Mouse (Mus musculus): ENCODE measurements around the gene Nol12. TPM values are rescaled to one million over a fixed set of nuclear protein-coding genes. Genes with fewer than 3 reads are reported as not detected.

The Nol12 gene
- total RNA-seq, 2 experiments from 2014 or later: 37.3 to 44.0 TPM

DNA sequence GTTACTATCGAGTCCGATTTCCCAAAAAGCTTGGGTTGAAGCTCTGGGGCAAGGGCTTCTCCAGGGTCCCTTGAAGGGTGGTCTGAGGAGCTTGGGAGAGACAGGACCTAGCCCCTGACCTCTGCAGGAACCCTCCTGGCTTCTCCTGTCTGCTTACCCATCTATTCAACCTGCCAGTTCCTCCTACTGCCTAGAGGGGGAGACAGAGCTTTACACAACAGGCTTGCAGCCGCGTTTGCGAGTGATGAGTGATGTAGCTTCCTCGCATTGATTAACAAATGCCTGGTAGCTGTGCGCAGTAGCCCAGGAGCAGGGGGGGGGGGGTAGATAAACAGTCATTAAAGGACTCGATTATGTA lies 19.1 kb upstream of the Nol12 start:
- DNase-seq (ENCODE audit: low spot score in 2 of 2): peak; percentile 72 to 73

DNA sequence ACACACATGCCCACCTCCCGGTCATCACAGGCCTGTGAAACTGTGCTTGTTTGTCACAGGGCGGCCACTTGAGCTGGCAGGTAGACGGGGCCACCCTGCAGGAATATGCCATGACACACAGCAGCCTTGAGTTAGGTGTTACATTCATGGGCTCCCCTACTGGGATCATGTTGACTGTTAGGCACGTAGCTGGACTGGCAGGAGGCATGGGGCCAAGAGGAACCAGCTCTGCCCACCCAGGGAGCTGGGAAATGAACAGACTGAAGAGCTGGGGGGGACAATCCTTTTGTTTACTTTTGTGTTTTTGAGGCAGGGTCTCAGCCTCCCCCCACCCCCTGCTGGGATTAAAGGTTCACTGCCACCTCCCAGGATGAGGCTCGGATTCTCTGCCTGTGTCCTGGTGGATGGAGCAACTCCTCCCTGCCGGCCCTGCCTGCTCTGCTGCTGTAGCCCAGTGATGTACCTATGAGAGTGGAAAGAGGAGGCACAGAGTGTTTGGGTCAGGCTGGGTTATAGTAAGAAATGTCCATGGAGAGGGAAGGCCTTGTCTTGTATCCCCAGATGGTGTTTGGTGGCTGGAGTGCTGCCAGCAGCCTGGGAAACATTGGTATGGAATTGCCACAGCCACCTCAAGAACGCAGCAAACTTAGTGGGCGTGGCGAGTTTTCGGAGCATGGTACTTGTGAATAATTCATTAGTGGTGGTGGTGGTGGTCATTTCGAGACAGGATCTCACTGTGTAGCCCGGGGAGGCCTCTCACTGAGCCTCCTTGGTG lies 18.5 kb upstream of the Nol12 start:
- DNase-seq (ENCODE audit: low spot score in 2 of 2): peak in 1 of 2 experiments; percentile 62

DNA sequence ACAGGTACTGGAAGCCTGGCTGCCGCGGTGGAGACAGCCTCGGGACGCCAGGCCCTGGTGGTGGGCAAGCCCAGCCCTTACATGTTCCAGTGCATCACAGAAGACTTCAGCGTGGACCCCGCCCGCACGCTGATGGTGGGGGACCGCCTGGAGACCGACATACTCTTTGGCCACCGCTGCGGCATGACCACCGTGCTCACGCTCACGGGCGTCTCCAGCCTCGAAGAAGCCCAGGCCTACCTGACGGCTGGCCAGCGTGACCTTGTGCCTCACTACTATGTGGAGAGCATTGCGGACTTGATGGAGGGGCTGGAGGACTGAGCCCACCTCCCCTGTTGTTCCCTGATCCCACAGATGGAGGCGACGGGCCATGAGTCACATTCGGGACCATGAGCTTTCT lies 16.6 kb upstream of the Nol12 start:
- DNase-seq (ENCODE audit: low spot score in 2 of 2): no peak

DNA sequence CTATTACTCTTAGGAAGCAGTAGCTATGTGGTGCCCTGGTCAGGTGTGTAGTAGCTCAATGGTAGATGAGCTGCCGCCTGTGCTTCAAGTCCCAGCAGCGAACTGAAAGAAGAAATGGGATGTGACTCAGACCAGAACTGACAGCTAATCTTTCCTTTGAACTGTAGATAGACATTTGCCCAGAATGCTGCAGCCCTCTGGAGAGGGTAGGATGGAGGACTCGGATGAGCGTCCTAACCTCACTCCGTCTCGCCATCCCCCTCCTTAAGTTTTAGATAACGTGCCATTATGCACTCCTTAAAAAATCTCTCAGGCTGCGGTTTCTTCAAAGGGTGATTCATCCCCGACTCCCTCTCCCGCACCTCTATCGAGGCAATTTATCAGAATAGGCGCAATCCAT lies 14.8 kb upstream of the Nol12 start:
- DNase-seq (ENCODE audit: low spot score in 2 of 2): no peak

DNA sequence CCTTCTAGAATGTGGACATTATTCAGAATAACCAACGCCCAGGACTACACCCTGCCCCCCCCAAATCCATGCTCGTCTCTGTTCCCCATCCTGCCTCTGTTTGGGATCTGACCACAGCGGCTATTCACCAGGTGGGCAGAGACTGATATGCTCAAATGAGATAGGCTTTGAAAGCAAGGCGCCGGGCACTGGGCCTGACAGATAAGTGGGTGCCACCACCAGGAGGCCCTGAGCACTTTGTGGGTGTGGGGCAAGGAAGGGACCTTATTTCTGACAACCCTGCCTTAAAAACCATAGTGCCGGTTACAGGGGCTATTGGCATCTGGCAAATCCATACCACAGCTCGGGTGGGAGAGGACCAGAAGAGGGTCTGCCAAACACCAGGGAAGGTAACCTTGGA lies 12.0 kb upstream of the Nol12 start:
- no peak for DNase-seq (ENCODE audit: low spot score in 2 of 2)

DNA sequence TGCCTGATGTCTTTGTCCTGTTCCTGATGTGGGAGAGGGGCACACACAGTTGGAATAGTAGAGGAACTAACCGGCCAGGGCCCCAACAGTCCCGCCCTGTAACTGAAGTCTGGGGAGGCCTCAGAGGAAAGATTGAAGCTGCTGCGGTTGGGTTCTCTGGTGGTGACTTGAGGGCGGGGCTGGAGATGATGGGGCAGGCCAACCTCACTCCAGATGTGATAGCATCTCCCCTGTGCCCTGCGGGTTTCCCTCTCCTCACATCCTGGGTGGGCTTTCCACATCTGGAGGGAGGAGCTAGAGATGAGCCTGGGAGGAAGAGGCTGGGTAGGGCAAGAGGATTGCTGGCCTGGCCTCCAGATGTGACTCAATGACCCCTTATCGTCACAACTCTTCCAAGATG lies 11.1 kb upstream of the Nol12 start:
- no peak for DNase-seq (ENCODE audit: low spot score in 2 of 2)

DNA sequence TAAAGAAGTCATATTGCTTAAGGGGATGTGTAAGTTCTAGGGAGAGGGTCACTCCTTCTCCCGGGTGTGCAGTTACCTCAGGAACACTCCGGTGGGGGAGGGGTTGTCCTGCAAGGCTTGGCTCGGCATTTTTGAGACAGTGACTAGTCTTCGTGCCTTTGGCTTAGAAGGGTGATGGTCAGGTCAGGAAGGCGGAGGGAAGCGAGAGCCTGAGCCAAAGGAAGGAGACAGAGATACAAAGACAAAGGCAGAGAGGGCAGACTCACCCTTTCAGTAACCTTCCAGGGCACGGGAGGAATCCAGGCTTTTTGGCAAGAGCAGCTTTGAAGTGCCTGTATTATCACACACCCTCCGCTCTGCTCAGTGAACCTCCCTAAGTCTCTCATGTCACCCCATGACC lies 9.6 kb upstream of the Nol12 start:
- DNase-seq (ENCODE audit: low spot score in 2 of 2): no peak

DNA sequence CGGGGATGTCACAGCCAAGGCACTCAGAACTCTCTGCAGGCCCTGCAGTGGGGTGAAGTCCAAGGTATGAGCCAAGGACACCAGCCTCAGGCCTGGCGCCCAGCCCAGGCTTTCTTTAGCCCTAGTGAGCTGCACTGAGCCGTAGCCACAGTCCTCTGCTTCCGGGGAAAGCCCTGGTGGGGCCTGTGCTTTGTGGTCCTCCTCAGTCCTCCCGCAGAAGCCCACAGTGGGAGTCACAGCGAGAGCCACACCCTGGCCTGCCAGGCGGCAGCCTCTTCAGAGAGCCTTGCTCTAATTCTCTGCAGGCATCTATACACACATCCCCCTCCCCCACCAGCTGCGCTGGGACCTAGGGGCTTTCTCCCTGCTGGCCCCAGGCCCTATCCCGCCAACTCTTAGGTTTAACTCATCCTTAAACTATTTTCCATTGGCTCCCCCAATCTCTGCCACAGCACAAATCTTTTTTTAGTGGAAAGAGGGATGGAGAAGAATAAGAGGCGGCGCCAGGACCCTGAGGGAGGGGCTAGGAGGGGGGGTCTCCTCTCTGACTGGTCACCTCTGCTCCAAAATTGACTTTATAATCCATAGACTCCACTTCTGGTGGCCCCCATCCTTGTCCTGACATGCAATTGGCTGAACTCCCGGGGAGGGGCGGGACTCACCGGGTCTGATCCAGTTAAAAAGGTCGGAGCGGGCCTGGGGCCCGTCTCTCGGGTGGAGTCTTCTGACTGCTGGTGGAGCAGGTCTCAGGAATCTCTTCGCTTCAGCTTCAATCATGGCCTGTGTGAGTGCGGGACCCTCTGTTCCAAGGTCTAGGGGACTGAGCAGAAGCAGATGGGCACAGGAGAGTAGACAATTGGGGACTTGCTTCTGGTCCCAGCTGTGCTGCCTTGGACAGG lies 8.5 kb upstream of the Nol12 start, which contains the start of gene Lgals1:
Gene Lgals1, plus strand, starts transcription at position 705 of the 899 bp plus-strand sequence.
- peak in 1 of 2 experiments; percentile 40 for DNase-seq (ENCODE audit: low spot score in 2 of 2)

DNA sequence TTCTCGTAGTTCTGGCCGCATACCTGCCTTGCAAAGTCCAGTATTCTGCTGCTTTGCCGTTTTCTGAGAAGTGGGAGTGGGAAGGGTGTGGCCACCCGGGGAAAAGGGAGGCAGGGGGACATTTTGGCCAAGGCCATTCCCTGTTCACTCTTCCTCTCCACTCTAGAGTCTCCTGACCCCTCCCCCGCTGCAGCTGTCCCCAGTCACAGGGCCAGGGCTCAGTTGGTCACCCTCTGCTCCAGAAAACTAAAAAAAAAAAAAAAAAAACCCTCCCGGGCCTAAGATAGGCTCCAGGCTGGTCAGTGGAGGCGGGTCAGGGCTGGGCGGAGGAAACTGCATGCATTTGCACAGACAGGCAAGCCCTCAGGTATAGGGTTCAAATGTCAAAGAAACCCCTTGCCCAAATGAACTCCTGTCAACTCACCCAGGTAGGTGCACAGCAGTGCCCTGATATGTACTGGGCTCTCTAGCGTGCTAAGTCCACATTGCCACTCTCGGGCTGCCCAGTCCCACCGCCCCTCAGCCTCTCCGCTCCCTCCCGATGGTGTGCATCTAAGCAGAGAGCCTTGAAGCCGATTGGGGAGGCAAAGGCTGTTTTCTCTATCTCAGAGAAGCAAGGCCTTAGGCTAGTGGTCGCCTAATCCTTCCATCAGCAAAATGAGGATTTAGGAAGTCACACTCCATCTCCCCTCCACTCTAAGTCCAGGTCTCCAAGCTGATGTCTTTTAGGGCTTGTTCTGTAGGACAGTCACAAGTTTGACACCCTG lies 7.5 kb upstream of the Nol12 start:
- DNase-seq (ENCODE audit: low spot score in 2 of 2): no peak

DNA sequence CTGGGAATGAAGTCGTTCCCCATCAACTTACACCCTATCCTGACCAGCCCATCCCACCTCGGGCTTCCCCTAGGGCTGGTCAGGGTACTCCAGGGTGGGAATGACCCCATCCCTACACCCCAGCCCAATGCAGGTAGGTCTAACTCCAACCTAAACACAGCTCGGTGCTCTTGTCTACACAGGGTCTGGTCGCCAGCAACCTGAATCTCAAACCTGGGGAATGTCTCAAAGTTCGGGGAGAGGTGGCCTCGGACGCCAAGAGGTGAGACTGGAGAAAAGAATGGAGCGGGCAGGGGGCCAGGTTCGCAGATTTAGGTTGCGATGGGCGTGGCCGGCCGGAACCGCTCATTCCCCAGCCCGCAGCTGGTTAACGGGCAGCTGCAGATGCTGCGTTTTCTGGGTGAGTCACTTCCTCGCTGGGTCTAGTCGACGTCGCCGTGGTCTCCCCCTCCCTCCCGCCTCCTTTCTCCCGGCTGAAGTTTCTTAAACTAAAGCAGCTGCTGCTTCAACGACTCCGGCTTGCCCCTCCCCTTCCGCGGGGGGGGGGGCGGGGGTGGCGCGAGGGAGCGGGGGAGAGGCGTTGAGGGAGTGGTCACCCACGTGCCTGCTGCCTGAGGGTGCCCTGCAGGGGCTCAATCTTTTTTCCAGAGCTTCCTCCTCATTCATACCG lies 6.8 kb upstream of the Nol12 start:
- DNase-seq (ENCODE audit: low spot score in 2 of 2): peak in 1 of 2 experiments; percentile 45

DNA sequence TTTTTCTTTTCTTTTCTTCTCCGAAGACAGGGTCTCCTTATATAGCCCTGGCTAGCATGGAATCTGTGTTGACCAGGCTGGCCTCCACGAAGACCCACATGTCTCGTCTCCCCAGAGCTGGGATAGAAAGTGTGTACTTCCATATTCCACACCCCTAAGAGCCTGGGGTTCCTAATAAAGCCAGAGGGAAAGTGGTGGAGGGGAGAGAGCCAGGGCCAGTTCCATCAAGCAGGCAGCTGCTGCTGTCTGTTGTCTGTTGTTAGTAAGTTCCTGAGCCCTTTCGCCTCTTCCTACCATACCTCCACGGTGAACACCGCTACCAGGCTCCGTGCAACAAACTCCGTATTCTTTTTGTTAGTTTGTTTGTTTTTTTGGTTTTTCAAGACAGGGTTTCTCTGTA lies 6.2 kb upstream of the Nol12 start:
- DNase-seq (ENCODE audit: low spot score in 2 of 2): no peak

DNA sequence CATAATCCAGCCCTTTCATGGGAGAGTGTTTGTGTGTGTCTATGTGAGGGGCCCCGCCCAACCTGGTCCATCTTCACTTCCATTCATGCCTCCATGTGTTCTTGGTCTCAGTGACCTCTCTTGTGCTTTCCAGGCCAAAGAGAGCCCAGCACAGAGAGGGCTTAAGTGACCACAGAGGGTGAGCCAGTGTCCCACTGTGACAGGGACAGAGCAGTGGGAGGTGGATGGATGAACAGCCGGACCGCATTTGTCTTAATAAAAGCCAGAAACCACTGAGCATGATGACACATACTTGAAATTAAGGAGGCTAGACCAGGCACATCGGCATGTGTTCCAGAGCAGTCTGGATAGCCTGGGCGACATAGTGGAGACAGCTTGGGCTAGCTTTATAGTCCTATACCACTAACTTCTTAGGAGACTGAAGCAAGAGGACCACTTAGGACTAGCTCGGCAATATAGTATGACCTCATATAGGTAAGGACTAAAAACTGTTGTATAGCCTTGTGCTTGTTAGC lies 4.5 kb upstream of the Nol12 start:
- DNase-seq (ENCODE audit: low spot score in 2 of 2): no peak

DNA sequence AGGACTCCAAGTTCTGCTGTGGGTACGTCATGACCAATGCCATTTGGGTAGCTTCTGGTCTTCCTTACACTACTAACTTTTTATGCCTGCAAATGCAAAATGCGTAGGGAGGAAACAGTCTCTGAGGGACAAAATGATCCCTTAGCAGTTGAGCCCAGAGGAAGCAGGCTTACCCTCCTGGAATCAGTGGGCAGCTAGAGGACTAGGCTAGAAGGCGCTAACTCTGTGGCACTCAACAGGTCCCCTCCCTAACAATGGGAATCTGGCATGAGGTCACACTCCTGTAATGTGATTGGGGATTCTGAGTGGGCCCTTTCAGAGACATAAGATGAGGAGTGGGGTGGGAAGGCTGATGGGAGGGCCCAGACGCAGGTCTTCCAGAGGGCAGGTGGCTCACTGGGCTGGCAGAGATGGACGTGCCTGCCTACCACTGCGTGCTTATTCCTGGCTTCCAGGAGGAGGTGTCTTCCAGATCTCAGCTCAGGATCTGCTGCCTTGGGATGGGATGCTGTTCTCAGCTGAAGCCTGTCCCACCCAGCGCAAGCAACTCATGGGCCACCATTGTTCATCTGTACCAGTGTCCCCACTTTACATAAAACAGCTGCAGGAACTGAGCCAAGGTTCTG lies 3.8 kb upstream of the Nol12 start:
- no peak for DNase-seq (ENCODE audit: low spot score in 2 of 2)

DNA sequence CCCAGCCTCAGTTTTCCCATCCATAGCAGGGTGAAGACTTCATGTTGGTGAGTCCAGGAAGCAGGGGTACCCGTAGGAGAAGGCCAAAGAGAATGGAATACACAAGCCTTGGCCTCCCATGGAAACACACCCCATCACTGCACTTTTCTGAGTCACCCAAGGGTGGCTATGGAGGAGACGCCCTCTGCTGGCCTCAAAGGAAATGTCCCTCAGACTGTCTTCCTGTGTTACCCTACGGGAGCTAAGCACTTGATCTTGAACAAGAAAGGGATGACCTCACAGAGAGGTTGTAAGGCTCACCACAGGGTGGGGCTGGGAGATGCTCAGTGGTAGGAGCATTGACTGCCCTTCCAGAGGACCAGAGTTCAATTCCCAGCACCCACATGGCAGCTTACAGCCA lies 3.2 kb upstream of the Nol12 start:
- peak in 1 of 2 experiments; percentile 44 for DNase-seq (ENCODE audit: low spot score in 2 of 2)

DNA sequence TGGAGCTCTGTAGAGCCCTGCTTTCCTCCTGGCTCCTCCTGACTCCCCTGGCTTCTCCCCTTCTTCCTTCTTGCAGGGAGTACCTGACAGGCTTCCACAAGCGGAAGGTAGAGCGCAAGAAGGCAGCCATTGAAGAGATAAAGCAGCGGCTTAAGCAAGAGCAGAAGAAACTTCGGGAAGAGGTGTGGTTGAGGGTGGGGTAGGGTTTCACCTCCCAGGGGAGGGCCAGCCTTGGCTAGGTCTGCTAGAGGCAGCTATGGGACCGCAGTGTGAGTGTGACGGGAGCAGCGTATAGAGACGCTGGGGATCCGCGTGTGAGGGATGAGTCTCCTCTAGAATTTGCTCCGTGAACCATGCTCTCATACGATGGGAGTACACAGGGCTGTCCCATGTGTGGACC lies 1.7 kb downstream of the Nol12 start:
- no peak for DNase-seq (ENCODE audit: low spot score in 2 of 2)

DNA sequence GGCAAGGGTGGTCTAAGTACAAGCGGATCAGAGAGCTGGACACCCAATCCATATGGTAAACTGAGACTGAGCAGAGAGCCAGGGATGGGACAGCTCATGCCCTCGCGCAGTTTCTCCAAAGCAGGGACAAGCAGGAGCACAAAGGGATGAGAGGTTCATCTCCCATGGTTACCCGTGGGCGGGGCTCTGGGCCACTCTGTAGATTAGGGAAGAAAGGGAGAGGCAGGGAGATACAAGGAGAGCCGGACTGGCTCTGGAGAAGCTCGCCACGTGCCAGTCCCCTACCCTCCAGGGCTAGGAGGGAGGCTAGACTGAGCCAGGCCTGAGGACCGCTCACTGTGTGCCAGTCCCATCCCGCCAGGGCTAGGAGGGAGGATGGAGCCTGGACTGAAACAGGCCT lies 2.6 kb downstream of the Nol12 start:
- DNase-seq (ENCODE audit: low spot score in 2 of 2): no peak

DNA sequence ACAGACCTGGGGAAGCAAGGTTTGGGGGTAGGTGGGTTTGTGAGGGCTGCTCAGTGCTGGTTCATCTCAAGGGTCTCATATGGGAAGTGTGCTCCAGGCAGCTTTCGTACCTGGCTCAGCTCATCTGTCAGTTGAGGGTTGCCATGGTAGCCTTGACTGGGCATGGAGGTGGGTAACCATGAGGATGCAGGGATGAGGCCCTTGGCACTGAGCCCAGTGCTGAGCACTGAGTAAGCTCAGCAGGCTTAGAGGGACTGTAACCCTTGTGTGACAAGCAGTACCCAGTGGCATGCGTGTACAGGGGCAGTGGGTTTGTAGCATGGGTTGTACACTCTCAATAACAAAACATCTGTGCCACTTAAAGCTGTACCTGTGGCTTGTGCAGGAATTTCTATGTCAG lies 3.2 kb downstream of the Nol12 start:
- no peak for DNase-seq (ENCODE audit: low spot score in 2 of 2)

DNA sequence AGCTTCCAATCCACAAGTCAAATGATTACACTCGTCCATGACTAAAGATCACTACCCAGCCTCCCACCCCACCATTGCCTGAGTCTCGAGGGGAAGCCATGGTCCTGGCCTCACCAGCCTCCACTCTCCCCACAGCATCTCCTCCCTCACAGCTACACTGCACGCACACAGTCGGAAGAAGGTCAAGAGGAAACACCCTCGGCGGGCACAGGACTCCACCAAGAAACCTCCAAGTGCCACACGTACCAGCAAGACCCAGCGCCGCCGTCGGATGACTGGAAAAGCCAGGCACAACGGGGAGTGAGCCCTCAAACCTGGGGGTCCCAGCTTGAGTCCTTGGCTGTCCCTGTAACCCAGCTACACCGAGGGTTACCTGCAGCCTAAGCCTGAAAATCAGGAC lies 5.6 kb downstream of the Nol12 start:
- DNase-seq (ENCODE audit: low spot score in 2 of 2): no peak

DNA sequence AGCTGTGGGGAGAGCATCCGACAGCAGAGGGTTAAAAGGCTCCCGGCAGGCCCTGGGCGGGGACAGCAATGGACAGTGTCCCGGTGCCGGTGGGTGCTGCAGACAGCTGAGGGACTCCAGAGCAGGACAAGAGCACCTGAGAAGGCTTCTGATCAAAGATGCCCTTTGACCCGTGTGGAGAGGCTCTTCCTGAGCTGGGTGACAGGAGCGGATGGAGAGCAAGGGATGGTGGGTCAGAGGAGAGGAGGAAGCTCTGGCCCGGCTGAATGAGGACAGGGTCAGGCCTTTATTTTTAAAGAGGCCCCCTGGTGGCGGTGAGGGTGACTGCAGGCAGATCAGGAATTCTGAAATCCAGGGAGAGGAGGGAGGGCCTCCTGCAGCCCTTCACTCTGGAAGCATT lies 7.9 kb downstream of the Nol12 start:
- peak; percentile 79 to 83 for DNase-seq (ENCODE audit: low spot score in 2 of 2)

DNA sequence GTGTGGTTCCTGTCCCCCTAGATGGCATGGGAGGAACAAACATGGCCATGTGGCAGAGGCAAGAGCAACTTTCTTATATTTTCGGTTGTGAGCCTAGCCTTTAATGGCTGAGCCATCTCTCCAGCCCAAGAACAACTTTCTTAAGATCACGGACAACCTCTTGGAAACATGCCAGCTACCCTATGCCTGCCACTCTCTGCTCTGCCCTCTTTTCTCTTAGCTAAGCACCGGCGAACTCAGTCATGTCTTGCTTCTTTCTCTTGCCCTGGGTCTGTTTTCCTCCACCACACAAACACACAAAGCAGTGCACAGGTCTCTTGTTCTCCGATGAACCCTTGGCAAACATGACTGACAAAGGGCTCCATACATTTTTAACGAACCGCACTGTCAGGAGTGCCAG lies 11.5 kb downstream of the Nol12 start:
- DNase-seq (ENCODE audit: low spot score in 2 of 2): no peak

Data from left cerebral cortex, adult 18-20 months (tissue).